Mouse (Mus musculus) cerebellum, adult 2 months (tissue): ENCODE data around the gene Chrnd.

ENCODE experiments used
- CTCF ChIP-seq: fragments of 200-500 bp; IDR thresholded peaks from 2 replicates; pipeline ENCODE4 v1.5.1; 2011; ENCODE audit warnings: low read depth, mild to moderate bottlenecking, control low read depth, low read length, moderate library complexity, borderline replicate concordance; ENCODE audit not compliant: insufficient read depth
- POLR2A ChIP-seq: fragments of 200-500 bp; IDR thresholded peaks from 2 replicates; pipeline ENCODE4 v1.6.1; 2011; ENCODE audit warnings: low read length, control low read depth, borderline replicate concordance; ENCODE audit not compliant: insufficient read depth

GRCm38 (mm10) chr1:87226409-87227159, 36.2 kb downstream of the Chrnd start:
- TF ChIP-seq CTCF (no peak), POLR2A (no peak)
